Mouse (Mus musculus): ENCODE measurements around the gene Stard3.

- TF ChIP-seq POLR2A (IDR thresholded peaks at IDR 0.05; ENCODE audit: low read depth, low read length) (no peak), CTCF (conservative IDR thresholded peaks at IDR 0.05 in 1 of 2, IDR thresholded peaks at IDR 0.05 in 1 of 2; ENCODE audit: low read depth in 2 of 2, low read length in 2 of 2) (no peak), POLR2AphosphoS2 (IDR thresholded peaks at IDR 0.05; ENCODE audit: low read depth, low read length) (no peak), SMC3 (IDR thresholded peaks at IDR 0.05; ENCODE audit: low read depth, low read length) (no peak), USF1 (IDR thresholded peaks at IDR 0.05; ENCODE audit: low read depth, low read length) (no peak)
Observed at GRCm38 (mm10) chr11:98319120-98319519, 39.0 kb upstream of the Stard3 start.

All from CH12.LX (cell line).